Mouse (Mus musculus): ENCODE results near the gene Tuba1c. TPM values are rescaled to one million over a fixed set of nuclear protein-coding genes. Genes with fewer than 3 reads are reported as not detected.

Gene Tuba1c
- polyA plus RNA-seq, 1 experiment from 2014 or later, result 315 TPM

- 14% methylated on average over 17 of the region's 17 CpGs for WGBS
- no peak overlapping the region for H3K27ac ChIP-seq (ENCODE audit: low read depth, low read length)
- no peaks in the 10 kb centered on the region for H3K36me3 ChIP-seq (ENCODE audit: control insufficient read depth, insufficient read depth)
- H3K9ac ChIP-seq (ENCODE audit: low read depth, low read length), result no peak overlapping the region
- no peak overlapping the region for H3K4me3 ChIP-seq (ENCODE audit: low read depth, low read length)
- peak; percentile 28; the same call in 1 of the 2 replicates for ATAC-seq
- no peaks in the 10 kb centered on the region for H3K4me1 ChIP-seq (replicated peaks; ENCODE audit: control insufficient read depth, insufficient read depth, low read length)
- H3K27me3 ChIP-seq (replicated peaks; ENCODE audit: control insufficient read depth, insufficient read depth, low read length), result no peaks in the 10 kb centered on the region
- H3K4me2 ChIP-seq (replicated peaks; ENCODE audit: low read depth), result peak overlapping the region; percentile 66
- H3K9me3 ChIP-seq (ENCODE audit: control insufficient read depth), result no peaks in the 10 kb centered on the region
- TF ChIP-seq CTCF (IDR thresholded peaks at IDR 0.05; ENCODE audit: low read depth), result 0 out of 2 replicates have a peak, but pooled peaks have one; percentile 27
Observed at GRCm38 (mm10) chr15:99001451-99001931, 28.2 kb upstream of the Tuba1c start.

- ATAC-seq, result no peak
- no peaks in the 10 kb centered on the region for H3K27me3 ChIP-seq (replicated peaks; ENCODE audit: control insufficient read depth, insufficient read depth, low read length)
- no peaks in the 10 kb centered on the region for H3K4me1 ChIP-seq (replicated peaks; ENCODE audit: control insufficient read depth, insufficient read depth, low read length)
- H3K4me3 ChIP-seq (ENCODE audit: low read depth, low read length), result no peak overlapping the region
- H3K9ac ChIP-seq (ENCODE audit: low read depth, low read length), result no peak overlapping the region
- no peak overlapping the region for H3K4me2 ChIP-seq (replicated peaks; ENCODE audit: low read depth)
- H3K36me3 ChIP-seq (ENCODE audit: control insufficient read depth, insufficient read depth), result no peaks in the 10 kb centered on the region
- no peak overlapping the region for H3K27ac ChIP-seq (ENCODE audit: low read depth, low read length)
- TF ChIP-seq CTCF (IDR thresholded peaks at IDR 0.05; ENCODE audit: low read depth), result peak; percentile 32
- 90% methylated on average over 5 of the region's 5 CpGs for WGBS
- no peaks in the 10 kb centered on the region for H3K9me3 ChIP-seq (ENCODE audit: control insufficient read depth)
Observed at GRCm38 (mm10) chr15:99003600-99003999, 26.1 kb upstream of the Tuba1c start.

GRCm38 (mm10) chr15:99008801-99009241 lies 20.9 kb upstream of the Tuba1c start:
- WGBS, result 40% methylated on average over 6 of the region's 6 CpGs
- no peaks in the 10 kb centered on the region for H3K27me3 ChIP-seq (replicated peaks; ENCODE audit: control insufficient read depth, insufficient read depth, low read length)
- H3K27ac ChIP-seq (ENCODE audit: low read depth, low read length), result no peak overlapping the region
- H3K4me1 ChIP-seq (replicated peaks; ENCODE audit: control insufficient read depth, insufficient read depth, low read length), result no peaks in the 10 kb centered on the region
- peak; percentile 51 for ATAC-seq
- H3K4me2 ChIP-seq (replicated peaks; ENCODE audit: low read depth), result no peak overlapping the region; the same call in 1 of the 2 replicates
- no peaks in the 10 kb centered on the region for H3K36me3 ChIP-seq (ENCODE audit: control insufficient read depth, insufficient read depth)
- no peaks in the 10 kb centered on the region for H3K9me3 ChIP-seq (ENCODE audit: control insufficient read depth)
- no peak for TF ChIP-seq CTCF (IDR thresholded peaks at IDR 0.05; ENCODE audit: low read depth)
- H3K9ac ChIP-seq (ENCODE audit: low read depth, low read length), result no peak overlapping the region
- no peak overlapping the region for H3K4me3 ChIP-seq (ENCODE audit: low read depth, low read length)

- H3K4me1 ChIP-seq (replicated peaks; ENCODE audit: control insufficient read depth, insufficient read depth, low read length), result no peaks in the 10 kb centered on the region
- H3K9me3 ChIP-seq (ENCODE audit: control insufficient read depth), result no peaks in the 10 kb centered on the region
- no peaks in the 10 kb centered on the region for H3K27me3 ChIP-seq (replicated peaks; ENCODE audit: control insufficient read depth, insufficient read depth, low read length)
- no peak overlapping the region for H3K4me2 ChIP-seq (replicated peaks; ENCODE audit: low read depth)
- no peaks in the 10 kb centered on the region for H3K36me3 ChIP-seq (ENCODE audit: control insufficient read depth, insufficient read depth)
- no peak overlapping the region for H3K4me3 ChIP-seq (ENCODE audit: low read depth, low read length)
- H3K27ac ChIP-seq (ENCODE audit: low read depth, low read length), result no peak overlapping the region
- no peak for TF ChIP-seq CTCF (IDR thresholded peaks at IDR 0.05; ENCODE audit: low read depth)
- no peak for ATAC-seq
- no peak overlapping the region for H3K9ac ChIP-seq (ENCODE audit: low read depth, low read length)
- WGBS, result 71% methylated on average over 2 of the region's 2 CpGs
Observed at GRCm38 (mm10) chr15:99010896-99011295, 18.8 kb upstream of the Tuba1c start.

GRCm38 (mm10) chr15:99011946-99012345 lies 17.7 kb upstream of the Tuba1c start:
- ATAC-seq, result no peak
- 72% methylated on average over 3 of the region's 3 CpGs for WGBS
- no peak for TF ChIP-seq CTCF (IDR thresholded peaks at IDR 0.05; ENCODE audit: low read depth)

GRCm38 (mm10) chr15:99014496-99015030 lies 15.1 kb upstream of the Tuba1c start:
- no peak overlapping the region for H3K4me2 ChIP-seq (replicated peaks; ENCODE audit: low read depth)
- no peak for ATAC-seq
- no peaks in the 10 kb centered on the region for H3K4me1 ChIP-seq (replicated peaks; ENCODE audit: control insufficient read depth, insufficient read depth, low read length)
- no peak overlapping the region for H3K9ac ChIP-seq (ENCODE audit: low read depth, low read length)
- H3K9me3 ChIP-seq (ENCODE audit: control insufficient read depth), result no peaks in the 10 kb centered on the region
- H3K36me3 ChIP-seq (ENCODE audit: control insufficient read depth, insufficient read depth), result no peaks in the 10 kb centered on the region
- no peak for TF ChIP-seq CTCF (IDR thresholded peaks at IDR 0.05; ENCODE audit: low read depth)
- H3K4me3 ChIP-seq (ENCODE audit: low read depth, low read length), result no peak overlapping the region
- no peaks in the 10 kb centered on the region for H3K27me3 ChIP-seq (replicated peaks; ENCODE audit: control insufficient read depth, insufficient read depth, low read length)
- no peak overlapping the region for H3K27ac ChIP-seq (ENCODE audit: low read depth, low read length)
- 37% methylated on average over 9 of the region's 9 CpGs for WGBS

More at GRCm38 (mm10) chr15:99011946-99012345, 17.7 kb upstream of the Tuba1c start:
- H3K27me3 ChIP-seq (replicated peaks; ENCODE audit: control insufficient read depth, insufficient read depth, low read length), result no peaks in the 10 kb centered on the region
- H3K4me1 ChIP-seq (replicated peaks; ENCODE audit: control insufficient read depth, insufficient read depth, low read length), result no peaks in the 10 kb centered on the region
- no peak overlapping the region for H3K4me3 ChIP-seq (ENCODE audit: low read depth, low read length)
- no peak overlapping the region for H3K4me2 ChIP-seq (replicated peaks; ENCODE audit: low read depth)
- no peaks in the 10 kb centered on the region for H3K36me3 ChIP-seq (ENCODE audit: control insufficient read depth, insufficient read depth)
- no peak overlapping the region for H3K9ac ChIP-seq (ENCODE audit: low read depth, low read length)
- H3K9me3 ChIP-seq (ENCODE audit: control insufficient read depth), result no peaks in the 10 kb centered on the region
- H3K27ac ChIP-seq (ENCODE audit: low read depth, low read length), result no peak overlapping the region
